Mouse (Mus musculus): ENCODE data around the gene Pfkfb4. TPM values are rescaled to one million over a fixed set of nuclear protein-coding genes. Genes with fewer than 3 reads are reported as not detected.

The Pfkfb4 gene
- polyA plus RNA-seq, 1 experiment: not detected

DNA sequence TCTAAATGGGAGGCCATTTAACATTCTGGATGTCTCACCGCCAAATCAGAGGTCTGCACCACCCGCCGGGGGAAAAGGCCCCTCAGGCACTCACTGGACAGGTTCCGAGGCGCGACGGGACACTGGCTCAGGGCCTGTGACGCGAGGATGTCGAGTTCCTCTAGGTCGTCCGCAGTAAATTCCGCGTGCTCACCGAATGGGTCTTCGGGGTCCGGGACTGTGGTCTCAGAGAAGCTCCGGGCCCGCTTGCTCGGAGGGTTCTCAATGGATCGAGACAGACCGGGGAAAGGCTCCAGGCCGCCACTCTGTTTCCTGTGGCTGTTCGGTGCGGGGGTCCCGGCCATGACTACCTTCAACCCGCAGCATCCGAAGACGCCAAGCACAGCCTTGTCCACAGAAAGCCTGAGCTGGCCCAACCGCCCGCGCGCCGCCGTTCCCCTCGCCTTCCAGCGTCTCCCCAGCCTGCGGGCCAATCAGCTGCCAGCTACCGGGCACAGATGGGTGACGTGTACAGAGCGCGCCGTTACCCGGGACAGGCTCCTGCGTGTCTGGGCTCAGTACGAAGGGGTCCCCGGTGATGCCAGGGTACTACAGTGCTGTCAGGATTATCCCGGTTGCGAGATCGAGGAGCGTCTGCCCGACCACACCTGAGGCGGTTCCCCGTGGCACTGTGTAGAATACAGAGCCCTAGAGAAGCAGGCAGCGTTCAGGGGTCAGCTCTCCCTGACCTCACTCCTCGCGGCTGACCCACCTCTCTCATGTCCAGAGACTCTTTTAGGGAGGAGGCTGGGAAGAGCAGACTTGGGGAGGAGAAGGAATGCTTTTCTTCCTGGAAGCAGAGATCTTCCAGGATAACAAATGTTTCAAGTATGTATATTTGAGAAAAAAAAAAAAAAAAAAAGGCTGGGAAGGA is 82.3 kb downstream of the Pfkfb4 start, which contains the start of gene Atrip:
Atrip (minus strand) TSS at position 464 of the 913 bp plus-strand sequence.
- H3K27ac ChIP-seq (ENCODE audit: insufficient read depth, low read depth, low read length): peak within 1 kb of the TSS; percentile 49; the same call in 1 of the 2 replicates
- TF ChIP-seq CTCF (IDR thresholded peaks at IDR 0.05; ENCODE audit: insufficient read depth, low read depth, low read length): no peak
- TF ChIP-seq POLR2A (IDR thresholded peaks at IDR 0.05; ENCODE audit: insufficient read depth, low read depth, low read length): peak; percentile 91
- H3K4me3 ChIP-seq (ENCODE audit: insufficient read depth, low read depth, low read length): peak within 1 kb of the TSS; percentile 80
- H3K4me1 ChIP-seq (ENCODE audit: control insufficient read depth, insufficient read depth, low read length): peaks cover 8% of the 10 kb centered on the region
- WGBS: under 1% methylated on average over 57 of the region's 57 CpGs

DNA sequence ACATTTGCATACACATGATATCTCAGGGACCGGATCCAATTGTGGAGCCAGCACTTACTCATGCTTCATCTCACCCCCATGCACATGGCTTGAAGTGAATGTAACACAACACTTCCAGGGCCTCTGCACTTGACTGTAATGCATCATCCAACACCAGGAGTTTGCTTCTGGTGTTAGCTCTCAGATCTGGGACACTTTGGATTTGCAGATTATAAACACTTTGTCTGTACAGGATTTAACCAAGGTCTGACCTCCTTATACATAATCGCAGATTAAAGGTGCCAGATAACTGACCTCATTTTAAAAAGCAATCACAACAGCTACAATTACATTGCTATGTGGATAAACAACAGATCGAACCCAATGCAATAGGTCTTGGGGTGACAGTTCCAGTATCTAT is 88.9 kb downstream of the Pfkfb4 start:
- peaks cover 3% of the 10 kb centered on the region for H3K4me1 ChIP-seq (ENCODE audit: control insufficient read depth, insufficient read depth, low read length)
- no peak overlapping the region for H3K4me3 ChIP-seq (ENCODE audit: insufficient read depth, low read depth, low read length)
- TF ChIP-seq POLR2A (IDR thresholded peaks at IDR 0.05; ENCODE audit: insufficient read depth, low read depth, low read length) (no peak), CTCF (IDR thresholded peaks at IDR 0.05; ENCODE audit: insufficient read depth, low read depth, low read length) (no peak)
- WGBS: 73% methylated on average over 3 of the region's 3 CpGs
- H3K27ac ChIP-seq (ENCODE audit: insufficient read depth, low read depth, low read length): no peak overlapping the region

DNA sequence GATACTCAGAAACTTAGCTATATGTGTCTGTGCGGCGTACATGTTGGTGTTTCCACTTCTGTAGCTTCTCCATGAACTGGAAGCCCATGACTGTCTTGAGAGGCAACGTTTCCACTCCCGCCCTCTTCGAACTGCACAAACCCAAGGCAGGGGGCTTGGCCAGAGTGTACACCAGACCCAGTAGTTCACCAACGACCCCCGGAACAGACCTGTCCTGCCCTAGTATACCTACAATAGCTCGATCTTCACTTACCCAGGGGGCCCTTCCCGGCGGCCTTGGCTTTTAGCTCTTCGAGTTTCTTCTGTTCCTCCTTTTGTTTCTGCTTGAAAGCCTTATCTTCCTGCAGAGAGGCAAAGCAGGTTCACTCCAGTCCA is 90.2 kb downstream of the Pfkfb4 start:
- Histone ChIP-seq H3K4me1 (ENCODE audit: control insufficient read depth, insufficient read depth, low read length) (peaks cover 3% of the 10 kb centered on the region), H3K4me3 (ENCODE audit: insufficient read depth, low read depth, low read length) (peak overlapping the region; percentile 90), H3K27ac (ENCODE audit: insufficient read depth, low read depth, low read length) (peak overlapping the region; percentile 27; the same call in 1 of the 2 replicates)
- no peak for TF ChIP-seq POLR2A (IDR thresholded peaks at IDR 0.05; ENCODE audit: insufficient read depth, low read depth, low read length)
- no peak for TF ChIP-seq CTCF (IDR thresholded peaks at IDR 0.05; ENCODE audit: insufficient read depth, low read depth, low read length)
- WGBS: 5% methylated on average over 11 of the region's 11 CpGs

Other genes starting within 250 kb of the Pfkfb4 start
- not detected in 2 replicates for gene Ip6k2, start 208.0 kb upstream of the Pfkfb4 start, polyA plus RNA-seq (2012; ENCODE audit: insufficient read depth, insufficient read length, low replicate concordance, missing spikeins)
- not detected in 2 replicates for gene Nckipsd, start 183.4 kb upstream of the Pfkfb4 start, polyA plus RNA-seq (2012; ENCODE audit: insufficient read depth, insufficient read length, low replicate concordance, missing spikeins)
- gene Celsr3, start 165.5 kb upstream of the Pfkfb4 start, polyA plus RNA-seq (2012; ENCODE audit: insufficient read depth, insufficient read length, low replicate concordance, missing spikeins): not detected in 2 replicates
- not detected in 2 replicates for gene Slc26a6, start 138.5 kb upstream of the Pfkfb4 start, polyA plus RNA-seq (2012; ENCODE audit: insufficient read depth, insufficient read length, low replicate concordance, missing spikeins)
- gene Tmem89, start 77.2 kb upstream of the Pfkfb4 start, polyA plus RNA-seq (2012; ENCODE audit: insufficient read depth, insufficient read length, low replicate concordance, missing spikeins): not detected in 2 replicates
- 636 and 722 TPM in 2 replicates for gene Uqcrc1, start 55.1 kb upstream of the Pfkfb4 start, polyA plus RNA-seq (2012; ENCODE audit: insufficient read depth, insufficient read length, low replicate concordance, missing spikeins)
- gene Col7a1, start 38.2 kb upstream of the Pfkfb4 start, polyA plus RNA-seq (2012; ENCODE audit: insufficient read depth, insufficient read length, low replicate concordance, missing spikeins): not detected in 2 replicates
- not detected in 2 replicates for gene Ucn2, start 5.8 kb upstream of the Pfkfb4 start, polyA plus RNA-seq (2012; ENCODE audit: insufficient read depth, insufficient read length, low replicate concordance, missing spikeins)
- not detected in 2 replicates for gene Shisa5, start 46.8 kb downstream of the Pfkfb4 start, polyA plus RNA-seq (2012; ENCODE audit: insufficient read depth, insufficient read length, low replicate concordance, missing spikeins)
- not detected in 2 replicates for gene Trex1, start 68.0 kb downstream of the Pfkfb4 start, polyA plus RNA-seq (2012; ENCODE audit: insufficient read depth, insufficient read length, low replicate concordance, missing spikeins)
- not detected in 2 replicates for gene Atrip, start 82.3 kb downstream of the Pfkfb4 start, polyA plus RNA-seq (2012; ENCODE audit: insufficient read depth, insufficient read length, low replicate concordance, missing spikeins)
- not detected in 2 replicates for gene Ccdc51, start 90.7 kb downstream of the Pfkfb4 start, polyA plus RNA-seq (2012; ENCODE audit: insufficient read depth, insufficient read length, low replicate concordance, missing spikeins)
- not detected in 2 replicates for gene Tma7, start 90.8 kb downstream of the Pfkfb4 start, polyA plus RNA-seq (2012; ENCODE audit: insufficient read depth, insufficient read length, low replicate concordance, missing spikeins)
- gene Plxnb1, start 103.6 kb downstream of the Pfkfb4 start, polyA plus RNA-seq (2012; ENCODE audit: insufficient read depth, insufficient read length, low replicate concordance, missing spikeins): not detected in 2 replicates
- not detected in 2 replicates for gene Fbxw21, start 170.3 kb downstream of the Pfkfb4 start, polyA plus RNA-seq (2012; ENCODE audit: insufficient read depth, insufficient read length, low replicate concordance, missing spikeins)
- not detected in 2 replicates for gene Fbxw13, start 204.2 kb downstream of the Pfkfb4 start, polyA plus RNA-seq (2012; ENCODE audit: insufficient read depth, insufficient read length, low replicate concordance, missing spikeins)
- not detected in 2 replicates for gene Fbxw20, start 243.0 kb downstream of the Pfkfb4 start, polyA plus RNA-seq (2012; ENCODE audit: insufficient read depth, insufficient read length, low replicate concordance, missing spikeins)

Data from olfactory bulb, adult 2 months (tissue).